Mouse (Mus musculus): Measurements from ENCODE around the gene Olfr855.

Gene Olfr855

DNA sequence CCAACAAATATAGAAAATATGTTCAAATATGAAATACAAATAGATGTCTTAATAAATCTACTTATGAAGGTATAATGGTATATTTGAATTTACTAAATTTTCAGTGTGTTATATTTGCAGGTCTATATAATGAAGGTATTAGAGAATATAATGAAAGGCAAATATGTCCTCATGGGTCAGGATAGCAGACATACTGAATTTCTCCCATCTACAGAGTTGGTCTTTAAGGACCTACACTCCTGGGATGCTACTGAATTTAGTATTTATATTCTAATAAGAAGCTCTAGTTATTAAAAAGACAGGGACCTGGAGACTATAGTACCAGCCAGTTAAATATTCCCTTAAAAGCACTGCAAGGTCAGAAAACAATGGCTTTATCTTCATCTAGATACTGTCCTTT lies at the start of gene Olfr855:
Gene Olfr855, plus strand, starts transcription at position 301 of the 400 bp plus-strand sequence.
- no peak for DNase-seq

DNA sequence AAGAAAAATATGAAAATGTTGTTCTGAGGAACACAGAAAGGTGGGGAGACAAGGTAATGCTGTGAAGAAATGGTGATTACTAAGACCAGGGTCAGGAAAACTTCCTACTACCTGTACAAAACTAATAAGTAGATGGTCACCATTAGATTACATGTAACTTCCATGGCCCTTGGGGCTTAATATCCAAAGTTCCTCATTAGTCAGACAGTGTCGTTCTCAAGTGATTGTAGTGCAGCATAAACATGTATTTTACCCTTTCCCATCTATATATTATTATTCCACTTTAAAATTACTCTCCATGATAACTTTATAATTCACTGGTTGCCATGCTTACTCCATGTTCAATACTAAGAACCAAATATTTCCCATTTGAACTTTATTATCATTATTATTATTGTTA lies 41.4 kb upstream of the Olfr855 start, which contains the start of gene Olfr853:
Gene Olfr853, minus strand, starts transcription at position 101 of the 400 bp plus-strand sequence.
- no peak for DNase-seq

DNA sequence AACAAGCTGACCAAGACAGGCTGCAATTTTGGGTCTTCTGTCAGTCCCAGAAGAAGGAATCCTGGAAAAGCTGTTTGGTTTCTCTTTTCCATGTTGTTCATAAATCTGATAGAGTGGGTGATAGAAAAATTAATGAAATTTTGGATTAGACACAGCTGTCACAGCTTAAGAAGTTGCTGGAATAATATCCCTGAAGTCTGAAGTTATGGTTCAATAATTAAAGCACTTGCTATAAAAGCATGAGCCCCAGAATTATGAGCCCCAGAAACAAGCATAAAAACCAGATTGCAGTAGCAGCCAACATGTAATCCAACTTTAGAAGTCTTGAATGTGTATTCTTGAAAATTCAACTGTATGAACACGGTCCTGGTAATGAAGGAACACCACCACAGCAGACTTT lies 15.1 kb upstream of the Olfr855 start, which contains the start of gene Olfr854:
Gene Olfr854, minus strand, starts transcription at position 101 of the 400 bp plus-strand sequence.
- no peak for DNase-seq

DNA sequence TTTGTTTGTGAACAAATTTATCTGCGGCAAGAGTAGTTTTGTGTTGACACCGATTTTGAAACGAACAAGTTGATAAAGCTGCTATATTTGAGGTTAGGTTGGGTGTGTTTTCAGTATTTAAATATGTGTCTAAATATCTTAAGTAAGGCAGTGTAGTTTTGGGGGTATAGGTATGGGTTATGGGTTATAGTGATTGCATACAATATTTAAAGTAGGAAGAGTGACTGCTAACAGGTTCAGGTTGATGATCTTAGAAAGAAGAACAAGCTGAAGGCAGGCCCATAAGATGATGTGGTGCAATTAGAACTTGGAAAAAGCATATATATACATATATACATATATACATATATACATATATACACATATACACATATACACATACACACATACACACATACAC lies 38.9 kb downstream of the Olfr855 start:
- peak in 1 of 2 experiments; percentile 4 for DNase-seq

DNA sequence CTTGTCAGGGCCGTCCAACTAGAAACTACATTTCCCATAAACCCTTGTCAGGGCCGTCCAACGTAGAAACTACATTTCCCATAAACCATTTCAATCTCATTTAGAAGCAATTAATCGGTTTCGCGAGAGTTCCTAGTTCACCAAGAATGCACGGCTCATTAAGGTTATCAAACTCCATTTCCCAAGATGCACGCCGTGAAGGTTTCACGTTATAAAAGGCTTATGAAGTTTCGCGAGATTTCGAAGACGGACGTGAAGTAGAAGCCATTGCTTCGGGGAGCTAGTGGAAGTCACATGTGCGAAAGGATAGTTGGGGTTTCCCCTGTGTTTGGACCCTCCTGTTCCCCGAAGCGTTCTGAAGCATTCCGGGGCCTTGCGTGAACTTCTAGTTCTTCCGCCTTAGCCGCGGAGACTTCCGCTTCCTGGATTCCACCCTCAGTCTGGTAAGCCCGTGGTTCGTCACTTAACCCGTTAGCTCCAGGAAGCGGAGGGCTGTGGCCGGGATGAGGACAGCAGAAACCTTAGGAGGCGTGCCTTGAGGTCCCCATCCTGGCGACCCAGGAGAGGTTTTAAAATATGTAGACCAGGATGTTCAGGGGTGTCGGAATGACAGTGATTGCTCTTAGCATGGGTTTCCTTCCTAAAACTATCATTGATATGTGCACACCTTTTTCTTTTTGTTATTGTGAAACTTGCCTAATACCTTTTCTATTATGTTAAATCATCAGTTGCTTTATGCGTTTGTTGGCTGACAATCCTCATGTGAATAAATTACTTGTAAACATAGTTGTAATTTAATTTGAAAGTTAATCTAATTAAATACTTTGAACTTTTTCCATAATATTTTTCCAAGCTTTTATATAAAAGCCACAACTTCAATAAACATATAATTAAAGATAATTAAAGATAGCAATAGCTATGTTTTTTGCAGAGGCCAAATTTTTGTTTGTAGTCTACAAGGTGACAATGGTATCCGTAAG lies 39.7 kb downstream of the Olfr855 start, which contains the start of gene Zfp317:
Gene Zfp317, plus strand, starts transcription at position 260 of the 980 bp plus-strand sequence.
- peak; percentile 93 to 98 for DNase-seq

DNA sequence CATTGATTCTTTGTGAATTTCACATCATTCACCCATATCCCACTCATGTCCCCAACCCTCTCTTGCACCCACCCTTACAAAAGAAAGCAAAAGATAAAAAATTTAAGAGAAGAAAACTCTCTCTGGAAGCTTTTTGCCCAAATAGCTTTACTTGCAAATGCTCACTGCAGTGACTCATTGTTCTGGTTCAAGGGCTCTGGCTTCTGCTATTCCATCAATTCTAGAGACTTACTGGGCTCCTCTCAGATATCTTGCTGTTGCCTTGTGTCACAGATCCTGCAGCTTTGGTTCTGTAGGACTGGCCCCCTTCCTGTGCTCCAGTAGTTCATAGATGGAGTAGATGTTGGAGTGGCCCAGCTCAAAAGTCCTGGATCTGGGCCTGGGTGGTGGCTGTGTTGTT lies 47.2 kb downstream of the Olfr855 start:
- DNase-seq, result no peak
